Mouse (Mus musculus) kidney, embryonic 16.5 days (tissue): Measurements from ENCODE around the gene Bicra. TPM values are rescaled to one million over a fixed set of nuclear protein-coding genes. Genes with fewer than 3 reads are reported as not detected.

Source experiments
- ATAC-seq: fragments of 200-750 bp; cut with Nextera tagmentation; 2 replicates; pipeline ENCODE4 v1.8.0; 2017; ENCODE audit warnings: moderate TSS enrichment; ENCODE audit not compliant: low FRiP score, low TSS enrichment
- H3K27ac ChIP-seq: fragments of 300-500 bp; sonication (generic); 2 replicates; pipeline ENCODE4 v1.5.1; 2014; ENCODE audit warnings: low read length
- H3K27me3 ChIP-seq: fragments of 300-500 bp; sonication (generic); 2 replicates; pipeline ENCODE4 v1.6.1; 2014; ENCODE audit warnings: low read length, control low read depth, mixed read lengths; ENCODE audit not compliant: insufficient read depth
- H3K36me3 ChIP-seq: fragments of 300-500 bp; sonication (generic); 2 replicates; pipeline ENCODE4 v1.6.1; 2014; ENCODE audit warnings: low read length, control low read depth, mixed read lengths; ENCODE audit not compliant: insufficient read depth
- H3K4me1 ChIP-seq: fragments of 300-500 bp; sonication (generic); 2 replicates; pipeline ENCODE4 v1.6.1; 2014; ENCODE audit warnings: low read length, control low read depth, mixed read lengths; ENCODE audit not compliant: insufficient read depth
- H3K4me2 ChIP-seq: fragments of 300-500 bp; sonication (generic); replicated peaks from 2 replicates; pipeline ENCODE4 v1.6.1; 2014; ENCODE audit warnings: low read depth, low read length
- H3K4me3 ChIP-seq: fragments of 300-500 bp; sonication (generic); 2 replicates; pipeline ENCODE4 v1.5.1; 2014; ENCODE audit warnings: mild to moderate bottlenecking, low read length
- H3K9ac ChIP-seq: fragments of 300-500 bp; sonication (generic); replicated peaks from 2 replicates; pipeline ENCODE4 v1.6.1; 2014; ENCODE audit warnings: low read length
- H3K9me3 ChIP-seq: fragments of 300-500 bp; sonication (generic); 2 replicates; pipeline ENCODE4 v1.6.1; 2016; ENCODE audit warnings: low read length, control low read depth
- WGBS: fragments of 180-500 bp; shearing (Covaris S2); extraction: QIAGEN DNeasy Blood & Tissue Kit; methylation state at CpG from one replicate; pipeline ENCODE4 v1.1.7; 2014; 5-methylcytosine and 5-hydroxymethylcytosine counted together
- polyA plus RNA-seq: library from polyadenylated mRNA; unstranded; fragments of >200 nt; fragmentation: Nextera tagmentation; extraction: Ambion mirVana; gene quantifications from 2 replicates; pipeline ENCODE4 v1.2.1, GENCODE M21; 2015

Bicra gene
- polyA plus RNA-seq, 1 experiment from 2014 or later = 7.1 TPM

- Histone ChIP-seq H3K27me3 (no peaks in the 10 kb centered on the region), H3K4me2 (peak overlapping the region; percentile 87), H3K4me3 (peak overlapping the region; percentile 82), H3K27ac (peak overlapping the region; percentile 97; the same call in 1 of the 2 replicates), H3K4me1 (peaks cover 44% of the 10 kb centered on the region), H3K9me3 (no peaks in the 10 kb centered on the region), H3K9ac (peak overlapping the region; percentile 96), H3K36me3 (no peaks in the 10 kb centered on the region)
- 75% methylated on average over 7 of the region's 7 CpGs for WGBS
- ATAC-seq = no peak
These were observed 1.8 kb upstream of the Bicra start for GRCm38 (mm10) chr7:16049576-16049915.

GRCm38 (mm10) chr7:16048675-16049575, 1.2 kb upstream of the Bicra start:
- H3K4me3 ChIP-seq = peak overlapping the region; percentile 82
- 5% methylated on average over 36 of the region's 36 CpGs for WGBS
- H3K9me3 ChIP-seq = no peaks in the 10 kb centered on the region
- H3K4me1 ChIP-seq = peaks cover 51% of the 10 kb centered on the region
- peak overlapping the region; percentile 97 for H3K27ac ChIP-seq
- no peaks in the 10 kb centered on the region for H3K36me3 ChIP-seq
- no peaks in the 10 kb centered on the region for H3K27me3 ChIP-seq
- peak overlapping the region; percentile 96 for H3K9ac ChIP-seq
- peak; percentile 21; the same call in 1 of the 2 replicates for ATAC-seq
- H3K4me2 ChIP-seq = peak overlapping the region; percentile 87

- peaks cover 52% of the 10 kb centered on the region for H3K4me1 ChIP-seq
- H3K36me3 ChIP-seq = no peaks in the 10 kb centered on the region
- H3K4me3 ChIP-seq = peak overlapping the region; percentile 82
- WGBS = 0% methylated on average over 19 of the region's 20 CpGs
- peak overlapping the region; percentile 97 for H3K27ac ChIP-seq
- no peaks in the 10 kb centered on the region for H3K9me3 ChIP-seq
- H3K27me3 ChIP-seq = no peaks in the 10 kb centered on the region
- H3K9ac ChIP-seq = peak overlapping the region; percentile 96
- H3K4me2 ChIP-seq = peak overlapping the region; percentile 87
- ATAC-seq = peak; percentile 82
These were observed 443 bp upstream of the Bicra start for GRCm38 (mm10) chr7:16048164-16048564.

GRCm38 (mm10) chr7:16046481-16047337, 1.0 kb downstream of the Bicra start:
- Histone ChIP-seq H3K9ac (peak overlapping the region; percentile 96), H3K4me1 (peaks cover 49% of the 10 kb centered on the region), H3K9me3 (no peaks in the 10 kb centered on the region), H3K4me2 (peak overlapping the region; percentile 87), H3K27ac (peak overlapping the region; percentile 97), H3K36me3 (no peaks in the 10 kb centered on the region), H3K4me3 (peak overlapping the region; percentile 82), H3K27me3 (no peaks in the 10 kb centered on the region)
- ATAC-seq = peak; percentile 20
- under 1% methylated on average over 46 of the region's 46 CpGs for WGBS

- no peaks in the 10 kb centered on the region for H3K36me3 ChIP-seq
These were observed 1.6 kb downstream of the Bicra start for GRCm38 (mm10) chr7:16046101-16046480.

GRCm38 (mm10) chr7:16045538-16045937, 2.2 kb downstream of the Bicra start:
- 50% methylated on average over 2 of the region's 2 CpGs for WGBS
- Histone ChIP-seq H3K27me3 (no peaks in the 10 kb centered on the region), H3K4me3 (peak overlapping the region; percentile 82), H3K9ac (peak overlapping the region; percentile 96; the same call in 1 of the 2 replicates), H3K4me1 (peaks cover 51% of the 10 kb centered on the region), H3K4me2 (peak overlapping the region; percentile 87), H3K36me3 (no peaks in the 10 kb centered on the region), H3K27ac (peak overlapping the region; percentile 97; the same call in 1 of the 2 replicates), H3K9me3 (no peaks in the 10 kb centered on the region)
- no peak for ATAC-seq

More at GRCm38 (mm10) chr7:16046101-16046480, 1.6 kb downstream of the Bicra start:
- peaks cover 47% of the 10 kb centered on the region for H3K4me1 ChIP-seq
- no peaks in the 10 kb centered on the region for H3K27me3 ChIP-seq
- peak; percentile 18 for ATAC-seq
- peak overlapping the region; percentile 82 for H3K4me3 ChIP-seq
- WGBS = 1% methylated on average over 7 of the region's 7 CpGs
- H3K4me2 ChIP-seq = peak overlapping the region; percentile 87
- no peaks in the 10 kb centered on the region for H3K9me3 ChIP-seq
- H3K27ac ChIP-seq = peak overlapping the region; percentile 97
- peak overlapping the region; percentile 96 for H3K9ac ChIP-seq

- Histone ChIP-seq H3K36me3 (no peaks in the 10 kb centered on the region), H3K9ac (peak overlapping the region; percentile 33; the same call in 1 of the 2 replicates), H3K27me3 (no peaks in the 10 kb centered on the region), H3K9me3 (no peaks in the 10 kb centered on the region), H3K4me3 (no peak overlapping the region), H3K27ac (peak overlapping the region; percentile 21; the same call in 1 of the 2 replicates), H3K4me2 (no peak overlapping the region; the same call in 1 of the 2 replicates), H3K4me1 (peaks cover 43% of the 10 kb centered on the region)
- WGBS = 28% methylated on average over 5 of the region's 5 CpGs
- ATAC-seq = no peak
These were observed 3.2 kb downstream of the Bicra start for GRCm38 (mm10) chr7:16044531-16044930.

GRCm38 (mm10) chr7:16043861-16044435, 3.8 kb downstream of the Bicra start:
- Histone ChIP-seq H3K27ac (peak overlapping the region; percentile 20; the same call in 1 of the 2 replicates), H3K4me1 (peaks cover 37% of the 10 kb centered on the region), H3K36me3 (no peaks in the 10 kb centered on the region), H3K4me3 (no peak overlapping the region), H3K9ac (no peak overlapping the region), H3K4me2 (peak overlapping the region; percentile 4; the same call in 1 of the 2 replicates), H3K9me3 (no peaks in the 10 kb centered on the region), H3K27me3 (no peaks in the 10 kb centered on the region)
- WGBS = 35% methylated on average over 3 of the region's 3 CpGs
- ATAC-seq = no peak
